Mouse (Mus musculus) bone marrow, adult 2 months (tissue): ENCODE data around the gene Thbs3.

Experiments
- CTCF ChIP-seq: fragments of 200-500 bp; IDR thresholded peaks from 2 replicates; pipeline ENCODE4 v1.5.1; 2011; ENCODE audit warnings: low read length, control low read depth; ENCODE audit not compliant: control insufficient read depth, insufficient read depth
- POLR2A ChIP-seq: fragments of 200-500 bp; IDR thresholded peaks from 2 replicates; pipeline ENCODE4 v1.6.1; 2011; ENCODE audit warnings: low read depth, mild to moderate bottlenecking, control low read depth, low read length, borderline replicate concordance; ENCODE audit not compliant: control insufficient read depth

- TF ChIP-seq CTCF (no peak), POLR2A (no peak)
Measured at GRCm38 (mm10) chr3:89262417-89262816, 47.4 kb downstream of the Thbs3 start.
